Comparison of ENCODE assay signal across 8 mouse cellular contexts in genomic region chr5:103910748-103911409, GRCm38 (mm10). TPM values are rescaled to one million over a fixed set of nuclear protein-coding genes. Genes with fewer than 3 reads are reported as not detected.
DNase-seq lines count a peak whose midpoint lies in the region; ATAC-seq and TF ChIP-seq lines count a peak whose summit lies in the region.

Gene Klhl8, minus strand, starts transcription at chr5:103911259.

- peak within 1 kb of the TSS; percentile 94 for H3K9ac ChIP-seq in forebrain, embryonic 16.5 days (replicated peaks; ENCODE audit: low read depth, low read length)
- H3K9ac ChIP-seq in neural tube, embryonic 15.5 days (replicated peaks): peak within 1 kb of the TSS; percentile 91

- H3K4me3 ChIP-seq in G1E (ENCODE audit: low read depth, low read length): peak within 1 kb of the TSS; percentile 80
- peak within 1 kb of the TSS; percentile 94 for H3K4me3 ChIP-seq in forebrain, embryonic 16.5 days (replicated peaks; ENCODE audit: low read length)
- H3K4me3 ChIP-seq in layer of hippocampus, adult 2 months: peak within 1 kb of the TSS; percentile 85
- H3K4me3 ChIP-seq in lung, adult 2 months (replicated peaks; ENCODE audit: extremely low read depth, low read depth, low read length): peak within 1 kb of the TSS; percentile 66
- H3K4me3 ChIP-seq in neural tube, embryonic 15.5 days (replicated peaks): peak within 1 kb of the TSS; percentile 99

- H3K27ac ChIP-seq in forebrain, embryonic 16.5 days (ENCODE audit: low read length): peak within 1 kb of the TSS; percentile 45
- peak within 1 kb of the TSS; percentile 91 for H3K27ac ChIP-seq in layer of hippocampus, adult 2 months
- peak within 1 kb of the TSS; percentile 84 for H3K27ac ChIP-seq in neural tube, embryonic 15.5 days (replicated peaks)

- H3K27me3 ChIP-seq in G1E (ENCODE audit: insufficient read depth, low read length): peaks cover 16% of the 10 kb centered on the region
- H3K27me3 ChIP-seq in forebrain, embryonic 16.5 days (replicated peaks; ENCODE audit: control insufficient read depth, insufficient read depth, low read length): 0 out of 2 replicates have a peak, but pooled peaks cover 2% of the 10 kb centered on the region
- no peaks in the 10 kb centered on the region for H3K27me3 ChIP-seq in neural tube, embryonic 15.5 days (replicated peaks)

- no peaks in the 10 kb centered on the region for H3K9me3 ChIP-seq in G1E (replicated peaks)
- H3K9me3 ChIP-seq in forebrain, embryonic 16.5 days (ENCODE audit: control insufficient read depth, low read length): no peaks in the 10 kb centered on the region
- no peaks in the 10 kb centered on the region for H3K9me3 ChIP-seq in neural tube, embryonic 15.5 days (replicated peaks)

- intact Hi-C loops in heart, postnatal 36 days (cut with DNase I): loop anchor here (5.0 kb wide), 2 partner anchors 136 to 219 kb away; partner anchors contain the start of genes Aff1 and Nudt9

- peak; percentile 85 for DNase-seq in G1E (ENCODE audit: low spot score)
- DNase-seq in cerebellum, adult 18-20 months: peak; percentile 92 to 95
- DNase-seq in heart, postnatal 36 days: peak; percentile 86 to 87
- peak; percentile 82 to 86 for DNase-seq in layer of hippocampus, adult 2 months (ENCODE audit: low spot score in 2 of 2)
- DNase-seq in lung, adult 2 months: peak; percentile 80
- DNase-seq in testis, postnatal 10 days (ENCODE audit: low spot score): peak; percentile 88

- no peak for TF ChIP-seq POLR2A in lung, adult 2 months (IDR thresholded peaks at IDR 0.05; ENCODE audit: borderline replicate concordance, extremely low read depth, low read depth, low read length)

- peak; percentile 87 for ATAC-seq in G1E (ENCODE audit: extremely low read depth, insufficient number of reproducible peaks, low FRiP score, poor library complexity, severe bottlenecking)
- ATAC-seq in forebrain, embryonic 16.5 days: peak; percentile 98
- peak; percentile 97 for ATAC-seq in neural tube, embryonic 15.5 days (ENCODE audit: low FRiP score)

- H3K4me2 ChIP-seq in forebrain, embryonic 16.5 days (ENCODE audit: low read length): peak within 1 kb of the TSS; percentile 63
- H3K4me2 ChIP-seq in neural tube, embryonic 15.5 days: peak within 1 kb of the TSS; percentile 60

- TF ChIP-seq CTCF in G1E (IDR thresholded peaks at IDR 0.05; ENCODE audit: low read depth, low read length): no peak
- TF ChIP-seq CTCF in layer of hippocampus, adult 2 months (conservative IDR thresholded peaks at IDR 0.05): no peak
- no peak for TF ChIP-seq CTCF in lung, adult 2 months (IDR thresholded peaks at IDR 0.05; ENCODE audit: insufficient read depth, low read length)

- peaks cover 16% of the 10 kb centered on the region for H3K4me1 ChIP-seq in G1E (ENCODE audit: insufficient read depth, low read depth, low read length)
- H3K4me1 ChIP-seq in forebrain, embryonic 16.5 days (replicated peaks; ENCODE audit: control insufficient read depth, insufficient read depth, low read length): peaks cover 22% of the 10 kb centered on the region
- peaks cover 2% of the 10 kb centered on the region; the same call in 1 of the 2 replicates for H3K4me1 ChIP-seq in lung, adult 2 months (ENCODE audit: control insufficient read depth, insufficient read depth, low read length)
- peaks cover 5% of the 10 kb centered on the region for H3K4me1 ChIP-seq in neural tube, embryonic 15.5 days

- 0% methylated on average over 67 of the region's 86 CpGs for WGBS in forebrain, embryonic 16.5 days
- under 1% methylated on average over 86 of the region's 86 CpGs for WGBS in lung, adult 2 months
- under 1% methylated on average over 67 of the region's 86 CpGs for WGBS in neural tube, embryonic 15.5 days

- H3K36me3 ChIP-seq in G1E (replicated peaks): no peaks in the 10 kb centered on the region
- H3K36me3 ChIP-seq in forebrain, embryonic 16.5 days (ENCODE audit: control insufficient read depth, insufficient read depth): no peaks in the 10 kb centered on the region
- H3K36me3 ChIP-seq in neural tube, embryonic 15.5 days: no peaks in the 10 kb centered on the region

RNA-seq across cellular contexts. Expression of gene Klhl8, which starts in this region (rescaled TPM):
- 1.5 TPM in 2 replicates for total RNA-seq in G1E (2014; fragmentation: Nextera tagmentation)
- 3.0 and 3.3 TPM in 2 replicates for total RNA-seq in G1E (2017)
- polyA plus RNA-seq in G1E (2012): 0.04 and 0.11 TPM in 2 replicates
- 48.8 and 53.4 TPM in 2 replicates for polyA plus RNA-seq in forebrain, embryonic 16.5 days (2015; fragmentation: Nextera tagmentation; extraction: Ambion mirVana)
- total RNA-seq in heart, postnatal 36 days (2021): 10 to 100 TPM; 11.1 to 12.8 TPM
- 10 to 100 TPM; 30.4 to 32.7 TPM for total RNA-seq in layer of hippocampus, adult 2 months (2021)
- 5.0 and 9.0 TPM in 2 replicates for polyA plus RNA-seq in lung, adult 2 months (2012; rRNA removed)
- polyA plus RNA-seq in neural tube, embryonic 15.5 days (2015; fragmentation: Nextera tagmentation; extraction: Ambion mirVana): 34.9 and 38.1 TPM in 2 replicates

Comparison
In these comparisons a context has a peak if more than half of its experiments do, and no peak if none do; other contexts are left out.
1. Peak in every context shown above with its lines: DNase-seq, ATAC-seq, H3K4me3 ChIP-seq and H3K27ac ChIP-seq.